Mouse (Mus musculus): ENCODE results near the gene C130032M10Rik. TPM values are rescaled to one million over a fixed set of nuclear protein-coding genes. Genes with fewer than 3 reads are reported as not detected.

Gene C130032M10Rik
- polyA plus RNA-seq, 1 experiment from 2014 or later, result not detected

GRCm38 (mm10) chr9:114525073-114525633 lies 9.7 kb downstream of the C130032M10Rik start:
- no peak for ATAC-seq (ENCODE audit: insufficient number of reproducible peaks, insufficient read depth, low FRiP score, low read depth)
- Histone ChIP-seq H3K27me3 (ENCODE audit: control insufficient read depth, insufficient read depth, low read length) (no peaks in the 10 kb centered on the region), H3K4me3 (ENCODE audit: low read depth, low read length) (no peak overlapping the region), H3K4me2 (replicated peaks; ENCODE audit: low read depth, low read length) (no peak overlapping the region), H3K27ac (ENCODE audit: low read length) (no peak overlapping the region), H3K9me3 (ENCODE audit: control insufficient read depth, low read depth, low read length) (no peaks in the 10 kb centered on the region), H3K9ac (replicated peaks; ENCODE audit: low read depth, low read length) (no peak overlapping the region), H3K36me3 (ENCODE audit: control insufficient read depth, insufficient read depth, low read length) (no peaks in the 10 kb centered on the region), H3K4me1 (ENCODE audit: control insufficient read depth, insufficient read depth, low read length) (peaks cover 19% of the 10 kb centered on the region)
- 87% methylated on average over 14 of the region's 15 CpGs for WGBS

GRCm38 (mm10) chr9:114525891-114526290 lies 10.4 kb downstream of the C130032M10Rik start:
- Histone ChIP-seq H3K9ac (replicated peaks; ENCODE audit: low read depth, low read length) (no peak overlapping the region), H3K36me3 (ENCODE audit: control insufficient read depth, insufficient read depth, low read length) (no peaks in the 10 kb centered on the region), H3K4me2 (replicated peaks; ENCODE audit: low read depth, low read length) (no peak overlapping the region), H3K27me3 (ENCODE audit: control insufficient read depth, insufficient read depth, low read length) (no peaks in the 10 kb centered on the region), H3K4me1 (ENCODE audit: control insufficient read depth, insufficient read depth, low read length) (peaks cover 19% of the 10 kb centered on the region), H3K9me3 (ENCODE audit: control insufficient read depth, low read depth, low read length) (no peaks in the 10 kb centered on the region), H3K27ac (ENCODE audit: low read length) (no peak overlapping the region), H3K4me3 (ENCODE audit: low read depth, low read length) (no peak overlapping the region)
- no peak for ATAC-seq (ENCODE audit: insufficient number of reproducible peaks, insufficient read depth, low FRiP score, low read depth)
- WGBS, result 8% methylated on average over 8 of the region's 8 CpGs

- no peak overlapping the region for H3K4me3 ChIP-seq (ENCODE audit: low read depth, low read length)
- H3K4me1 ChIP-seq (ENCODE audit: control insufficient read depth, insufficient read depth, low read length), result peaks cover 23% of the 10 kb centered on the region
- peak overlapping the region; percentile 22 for H3K4me2 ChIP-seq (replicated peaks; ENCODE audit: low read depth, low read length)
- ATAC-seq (ENCODE audit: insufficient number of reproducible peaks, insufficient read depth, low FRiP score, low read depth), result no peak
- H3K9me3 ChIP-seq (ENCODE audit: control insufficient read depth, low read depth, low read length), result no peaks in the 10 kb centered on the region
- no peak overlapping the region for H3K9ac ChIP-seq (replicated peaks; ENCODE audit: low read depth, low read length)
- H3K36me3 ChIP-seq (ENCODE audit: control insufficient read depth, insufficient read depth, low read length), result no peaks in the 10 kb centered on the region
- H3K27ac ChIP-seq (ENCODE audit: low read length), result peak overlapping the region; percentile 29; the same call in 1 of the 2 replicates
- WGBS, result 14% methylated on average over 8 of the region's 8 CpGs
- H3K27me3 ChIP-seq (ENCODE audit: control insufficient read depth, insufficient read depth, low read length), result no peaks in the 10 kb centered on the region
Observed at GRCm38 (mm10) chr9:114526581-114526980, 11.1 kb downstream of the C130032M10Rik start.

DNA sequence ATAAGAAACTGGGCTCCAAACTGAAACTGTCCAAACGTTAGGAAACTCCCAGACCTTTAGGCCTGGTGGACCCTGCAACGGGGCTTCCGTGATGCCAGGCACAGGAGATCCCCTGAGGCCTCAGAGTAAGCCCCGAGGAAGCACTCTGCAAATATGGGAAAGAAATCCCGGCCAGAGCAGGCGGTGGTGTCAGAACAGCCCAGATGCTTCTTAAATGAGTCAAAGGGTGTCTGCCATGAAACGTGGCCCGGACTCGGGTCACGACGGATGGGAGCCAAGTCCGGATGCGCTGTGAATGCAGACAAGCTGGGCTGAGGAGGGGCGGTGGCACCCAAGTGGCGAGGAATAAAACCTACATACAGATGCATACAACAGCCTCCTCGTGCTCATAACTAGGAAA lies 11.6 kb downstream of the C130032M10Rik start:
- 8% methylated on average over 16 of the region's 16 CpGs for WGBS
- no peak; the same call in 1 of the 2 replicates for ATAC-seq (ENCODE audit: insufficient number of reproducible peaks, insufficient read depth, low FRiP score, low read depth)

DNA sequence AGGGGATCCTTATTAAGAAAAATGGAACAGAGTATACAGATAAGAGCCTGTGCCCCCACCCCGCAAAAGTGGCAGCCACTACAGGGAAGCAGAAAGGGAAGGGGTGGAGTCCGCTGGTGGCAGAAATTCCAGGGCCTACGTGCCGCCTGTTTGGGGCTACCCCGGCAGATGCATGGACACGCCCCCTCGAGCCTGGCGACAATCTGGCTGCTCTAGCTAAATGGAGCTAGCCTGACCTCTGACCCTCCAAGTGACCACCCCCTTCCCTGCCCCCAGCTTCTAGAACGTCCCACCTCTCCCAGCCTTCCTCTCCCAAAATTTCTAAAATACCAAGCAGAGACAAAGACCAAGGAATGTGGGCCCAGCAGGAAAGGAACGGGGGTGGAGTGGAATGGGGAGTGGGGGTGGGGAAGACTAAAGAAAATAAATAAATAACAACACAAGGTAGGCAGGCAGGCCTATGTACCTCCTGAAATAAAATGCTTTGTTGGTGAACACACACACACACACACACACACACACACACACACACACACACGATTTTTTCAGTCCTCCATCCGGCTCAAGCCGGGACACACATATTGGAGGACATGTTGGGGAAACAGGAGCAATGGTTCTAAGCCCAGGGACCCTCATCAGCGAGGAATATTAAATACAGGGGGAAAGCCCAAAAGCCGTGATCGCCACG lies 12.6 kb downstream of the C130032M10Rik start:
- H3K9me3 ChIP-seq (ENCODE audit: control insufficient read depth, low read depth, low read length), result no peaks in the 10 kb centered on the region
- 0 out of 2 replicates have a peak overlapping the region, but pooled peaks have one; percentile 7 for H3K27ac ChIP-seq (ENCODE audit: low read length)
- 19% methylated on average over 17 of the region's 17 CpGs for WGBS
- H3K4me1 ChIP-seq (ENCODE audit: control insufficient read depth, insufficient read depth, low read length), result peaks cover 23% of the 10 kb centered on the region
- no peak overlapping the region; the same call in 1 of the 2 replicates for H3K9ac ChIP-seq (replicated peaks; ENCODE audit: low read depth, low read length)
- H3K4me2 ChIP-seq (replicated peaks; ENCODE audit: low read depth, low read length), result no peak overlapping the region; the same call in 1 of the 2 replicates
- no peaks in the 10 kb centered on the region for H3K27me3 ChIP-seq (ENCODE audit: control insufficient read depth, insufficient read depth, low read length)
- H3K4me3 ChIP-seq (ENCODE audit: low read depth, low read length), result no peak overlapping the region
- ATAC-seq (ENCODE audit: insufficient number of reproducible peaks, insufficient read depth, low FRiP score, low read depth), result peak; percentile 70
- no peaks in the 10 kb centered on the region for H3K36me3 ChIP-seq (ENCODE audit: control insufficient read depth, insufficient read depth, low read length)

More for the DNA sequence above, 11.6 kb downstream of the C130032M10Rik start:
- Histone ChIP-seq H3K9me3 (ENCODE audit: control insufficient read depth, low read depth, low read length) (no peaks in the 10 kb centered on the region), H3K4me1 (ENCODE audit: control insufficient read depth, insufficient read depth, low read length) (peaks cover 23% of the 10 kb centered on the region), H3K4me3 (ENCODE audit: low read depth, low read length) (no peak overlapping the region), H3K36me3 (ENCODE audit: control insufficient read depth, insufficient read depth, low read length) (no peaks in the 10 kb centered on the region), H3K27ac (ENCODE audit: low read length) (peak overlapping the region; percentile 29; the same call in 1 of the 2 replicates), H3K9ac (replicated peaks; ENCODE audit: low read depth, low read length) (no peak overlapping the region), H3K4me2 (replicated peaks; ENCODE audit: low read depth, low read length) (peak overlapping the region; percentile 22), H3K27me3 (ENCODE audit: control insufficient read depth, insufficient read depth, low read length) (no peaks in the 10 kb centered on the region)

DNA sequence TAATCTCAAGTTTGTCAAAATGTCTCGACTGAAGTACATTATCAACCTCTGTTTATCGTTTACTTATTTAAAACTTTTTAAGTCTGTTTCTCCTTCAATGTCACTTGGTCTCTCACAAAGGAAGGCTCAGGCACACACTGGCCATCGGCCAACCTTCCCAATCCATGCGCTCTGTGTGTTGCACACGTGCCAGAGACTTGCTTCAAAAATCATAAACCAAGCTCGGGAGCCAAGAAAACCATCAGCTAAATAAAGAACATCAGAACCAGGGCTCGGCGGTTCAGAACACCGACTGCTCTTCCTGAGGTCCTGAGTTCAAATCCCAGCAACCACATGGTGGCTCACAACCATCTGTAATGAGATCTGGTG lies 13.2 kb downstream of the C130032M10Rik start:
- H3K4me3 ChIP-seq (ENCODE audit: low read depth, low read length), result no peak overlapping the region
- no peak for ATAC-seq (ENCODE audit: insufficient number of reproducible peaks, insufficient read depth, low FRiP score, low read depth)
- WGBS, result 44% methylated on average over 9 of the region's 9 CpGs
- no peak overlapping the region for H3K9ac ChIP-seq (replicated peaks; ENCODE audit: low read depth, low read length)
- 0 out of 2 replicates have a peak overlapping the region, but pooled peaks have one; percentile 7 for H3K27ac ChIP-seq (ENCODE audit: low read length)
- H3K4me2 ChIP-seq (replicated peaks; ENCODE audit: low read depth, low read length), result no peak overlapping the region
- peaks cover 23% of the 10 kb centered on the region for H3K4me1 ChIP-seq (ENCODE audit: control insufficient read depth, insufficient read depth, low read length)
- no peaks in the 10 kb centered on the region for H3K27me3 ChIP-seq (ENCODE audit: control insufficient read depth, insufficient read depth, low read length)
- H3K36me3 ChIP-seq (ENCODE audit: control insufficient read depth, insufficient read depth, low read length), result no peaks in the 10 kb centered on the region
- no peaks in the 10 kb centered on the region for H3K9me3 ChIP-seq (ENCODE audit: control insufficient read depth, low read depth, low read length)

GRCm38 (mm10) chr9:114531276-114531675 lies 15.8 kb downstream of the C130032M10Rik start:
- Histone ChIP-seq H3K27ac (ENCODE audit: low read length) (no peak overlapping the region), H3K27me3 (ENCODE audit: control insufficient read depth, insufficient read depth, low read length) (no peaks in the 10 kb centered on the region), H3K4me1 (ENCODE audit: control insufficient read depth, insufficient read depth, low read length) (peaks cover 16% of the 10 kb centered on the region), H3K4me2 (replicated peaks; ENCODE audit: low read depth, low read length) (no peak overlapping the region), H3K4me3 (ENCODE audit: low read depth, low read length) (no peak overlapping the region), H3K9me3 (ENCODE audit: control insufficient read depth, low read depth, low read length) (no peaks in the 10 kb centered on the region), H3K36me3 (ENCODE audit: control insufficient read depth, insufficient read depth, low read length) (no peaks in the 10 kb centered on the region), H3K9ac (replicated peaks; ENCODE audit: low read depth, low read length) (no peak overlapping the region)
- no peak for ATAC-seq (ENCODE audit: insufficient number of reproducible peaks, insufficient read depth, low FRiP score, low read depth)
- WGBS, result 25% methylated on average over 11 of the region's 11 CpGs

DNA sequence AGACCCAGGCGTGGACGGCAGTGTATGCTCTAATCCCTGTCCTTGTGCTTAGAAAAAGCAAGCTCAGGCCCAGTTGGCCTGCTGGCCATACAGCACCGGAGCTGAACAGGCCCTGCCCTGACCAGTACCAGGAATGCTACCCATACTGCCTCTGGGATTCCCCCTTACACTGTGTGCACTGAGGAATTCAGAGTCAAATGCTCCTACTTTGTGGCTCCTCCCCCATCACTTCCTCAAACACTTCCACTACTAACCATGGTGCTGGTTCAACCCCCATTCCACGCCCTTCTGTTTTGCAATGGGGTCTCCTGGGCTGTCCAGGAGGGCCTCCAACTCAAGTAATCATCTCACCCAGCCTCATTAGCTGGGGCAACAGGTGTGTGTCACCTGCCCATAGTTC lies 18.4 kb downstream of the C130032M10Rik start:
- no peaks in the 10 kb centered on the region for H3K9me3 ChIP-seq (ENCODE audit: control insufficient read depth, low read depth, low read length)
- H3K9ac ChIP-seq (replicated peaks; ENCODE audit: low read depth, low read length), result no peak overlapping the region
- no peaks in the 10 kb centered on the region for H3K27me3 ChIP-seq (ENCODE audit: control insufficient read depth, insufficient read depth, low read length)
- H3K4me2 ChIP-seq (replicated peaks; ENCODE audit: low read depth, low read length), result no peak overlapping the region
- peaks cover 8% of the 10 kb centered on the region; the same call in 1 of the 2 replicates for H3K4me1 ChIP-seq (ENCODE audit: control insufficient read depth, insufficient read depth, low read length)
- no peak overlapping the region for H3K27ac ChIP-seq (ENCODE audit: low read length)
- WGBS, result 67% methylated on average over 4 of the region's 4 CpGs
- no peak overlapping the region for H3K4me3 ChIP-seq (ENCODE audit: low read depth, low read length)
- H3K36me3 ChIP-seq (ENCODE audit: control insufficient read depth, insufficient read depth, low read length), result no peaks in the 10 kb centered on the region
- peak; percentile 67; the same call in 1 of the 2 replicates for ATAC-seq (ENCODE audit: insufficient number of reproducible peaks, insufficient read depth, low FRiP score, low read depth)

All from stomach, embryonic 14.5 days (tissue).